Mouse (Mus musculus) adrenal gland, postnatal 25 days (tissue): ENCODE results near the gene Gm28891. TPM values are rescaled to one million over a fixed set of nuclear protein-coding genes. Genes with fewer than 3 reads are reported as not detected.
"Not testable (repeated sequence)": the region's sequence is repeated elsewhere in the genome, so short reads cannot be mapped to it uniquely, and the experiment has no call there.

Experiments
- DNase-seq: peaks from one replicate; pipeline ENCODE4 v3.0.0; 2021; ENCODE audit warnings: mixed read lengths
- long read RNA-seq: library from polyadenylated mRNA; stranded (forward); transcript quantifications from one replicate; pipeline ENCODE4 v2.0.0, GENCODE M21; 2021
- total RNA-seq: library from RNA; stranded (reverse); gene quantifications from 2 replicates; pipeline ENCODE4 v1.2.3, GENCODE M21; 2021

Gm28891 gene
- total RNA-seq: not detected in 2 replicates
- long read RNA-seq: 0 reads

DNA sequence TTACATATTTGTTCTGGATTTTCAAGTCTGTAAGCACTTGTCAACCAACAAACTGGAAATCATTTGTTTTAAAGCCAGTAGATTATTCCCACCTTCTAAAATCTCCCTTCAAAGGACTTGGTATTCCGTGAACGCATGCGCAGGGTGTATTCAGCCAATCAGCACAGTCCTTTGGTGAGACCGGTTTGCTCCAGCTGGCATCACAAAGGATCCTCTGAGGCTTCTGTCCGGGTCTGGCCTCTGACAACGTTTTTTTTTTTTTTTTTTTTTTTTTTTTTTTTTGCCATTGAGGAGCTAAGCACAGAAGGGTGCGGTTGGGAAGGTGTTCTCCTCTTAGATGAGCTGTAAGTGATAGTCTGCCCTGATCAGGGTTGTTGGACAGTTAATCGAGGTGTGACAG, at the start of gene Gm28891:
Gene Gm28891 (plus strand): TSS at position 301 of the 400 bp plus-strand sequence.
- not testable (repeated sequence) for DNase-seq
